Mouse (Mus musculus): Measurements from ENCODE around the gene Clrn3. TPM values are rescaled to one million over a fixed set of nuclear protein-coding genes. Genes with fewer than 3 reads are reported as not detected.

The Clrn3 gene
- polyA plus RNA-seq, 1 experiment from 2014 or later: 4.4 TPM

DNA sequence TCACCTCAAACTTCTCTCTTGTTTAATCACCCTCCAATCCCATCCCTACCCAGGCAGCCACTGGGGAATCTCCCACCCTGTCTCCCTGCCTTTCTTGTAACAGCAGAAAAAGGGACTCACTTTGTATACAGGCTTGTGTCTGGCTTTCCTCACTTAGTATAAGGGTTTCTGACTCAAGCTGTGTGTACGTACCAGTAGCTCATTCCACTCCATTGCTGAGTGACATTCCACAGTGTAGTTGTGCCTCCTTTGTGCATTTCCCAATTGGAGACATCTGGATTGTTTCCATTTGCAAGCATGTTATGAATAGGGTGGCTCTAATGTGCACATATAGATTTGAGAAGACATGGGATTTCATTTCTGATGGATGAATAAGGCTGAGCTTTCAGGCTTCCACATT lies 31.8 kb upstream of the Clrn3 start:
- Histone ChIP-seq H3K4me3 (ENCODE audit: low read length) (no peak overlapping the region), H3K4me1 (ENCODE audit: control insufficient read depth, insufficient read depth, low read length) (no peaks in the 10 kb centered on the region), H3K4me2 (replicated peaks; ENCODE audit: low read depth, low read length) (no peak overlapping the region), H3K27ac (ENCODE audit: low read depth, low read length) (no peak overlapping the region), H3K9ac (ENCODE audit: low read depth, low read length) (no peak overlapping the region), H3K36me3 (ENCODE audit: control insufficient read depth, insufficient read depth, low read length) (no peaks in the 10 kb centered on the region), H3K27me3 (ENCODE audit: control insufficient read depth, insufficient read depth, low read length) (no peaks in the 10 kb centered on the region), H3K9me3 (ENCODE audit: control insufficient read depth, low read length) (no peaks in the 10 kb centered on the region)
- no peak for ATAC-seq (ENCODE audit: low FRiP score, low TSS enrichment)
- WGBS: 78% methylated on average over 1 of the region's 1 CpGs

DNA sequence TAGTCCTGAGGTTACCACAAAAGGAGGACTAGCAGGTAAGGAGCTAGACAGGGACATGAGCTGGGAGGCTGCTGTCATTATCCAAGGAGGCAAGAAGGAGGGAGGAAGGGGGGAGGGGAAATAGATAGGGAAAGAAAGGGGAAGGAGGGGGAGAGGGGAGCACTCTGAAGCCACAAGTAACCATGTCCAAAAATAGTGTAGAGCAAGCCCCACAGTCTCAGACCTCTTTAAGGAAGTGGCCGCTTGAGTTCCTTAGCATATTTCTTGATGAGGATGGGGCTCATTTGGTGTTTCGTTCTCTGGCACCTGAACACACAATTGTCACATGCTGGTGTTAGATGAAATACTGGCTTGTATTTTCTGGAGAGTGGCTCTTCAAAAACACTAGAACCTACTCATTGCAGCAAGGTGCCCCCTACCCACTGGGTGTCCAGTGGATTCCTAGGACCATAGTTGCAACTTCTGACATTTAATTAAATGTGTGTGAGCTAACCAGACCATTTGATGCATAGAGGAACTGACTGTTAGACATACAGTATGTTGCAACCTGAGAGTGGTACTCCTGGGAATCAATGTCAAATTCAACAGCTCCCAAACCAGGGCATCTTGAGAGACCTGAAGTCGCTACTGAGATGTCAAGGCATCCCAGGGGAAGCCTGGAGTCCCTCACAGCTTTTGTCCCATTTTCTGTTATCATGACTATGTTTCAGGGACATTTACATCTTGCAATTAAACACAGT lies 28.4 kb upstream of the Clrn3 start:
- no peak overlapping the region for H3K27ac ChIP-seq (ENCODE audit: low read depth, low read length)
- H3K4me2 ChIP-seq (replicated peaks; ENCODE audit: low read depth, low read length): no peak overlapping the region
- ATAC-seq (ENCODE audit: low FRiP score, low TSS enrichment): no peak
- 86% methylated on average over 3 of the region's 3 CpGs for WGBS
- H3K27me3 ChIP-seq (ENCODE audit: control insufficient read depth, insufficient read depth, low read length): no peaks in the 10 kb centered on the region
- no peak overlapping the region for H3K9ac ChIP-seq (ENCODE audit: low read depth, low read length)
- no peaks in the 10 kb centered on the region for H3K36me3 ChIP-seq (ENCODE audit: control insufficient read depth, insufficient read depth, low read length)
- no peak overlapping the region for H3K4me3 ChIP-seq (ENCODE audit: low read length)
- H3K9me3 ChIP-seq (ENCODE audit: control insufficient read depth, low read length): no peaks in the 10 kb centered on the region
- H3K4me1 ChIP-seq (ENCODE audit: control insufficient read depth, insufficient read depth, low read length): no peaks in the 10 kb centered on the region

DNA sequence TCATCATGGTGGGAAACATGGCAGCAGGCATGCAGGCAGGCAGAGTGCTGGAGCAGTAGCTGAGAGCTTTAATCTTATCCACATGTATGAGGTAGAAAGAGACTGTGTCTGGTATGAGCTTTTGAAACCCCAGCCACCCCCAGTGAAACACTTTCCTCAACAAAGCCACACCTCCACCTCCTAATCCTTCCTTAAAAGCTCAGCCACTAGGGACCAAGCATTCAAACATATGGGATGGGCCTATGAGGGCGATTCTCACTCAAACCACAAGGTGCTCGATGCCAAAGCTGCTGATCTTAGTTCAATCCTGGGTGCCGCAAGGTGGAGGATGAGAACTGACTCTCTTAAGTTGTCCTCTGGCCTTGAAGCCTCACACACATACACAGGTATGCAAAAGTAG lies 25.1 kb upstream of the Clrn3 start:
- no peak overlapping the region for H3K4me3 ChIP-seq (ENCODE audit: low read length)
- no peak for ATAC-seq (ENCODE audit: low FRiP score, low TSS enrichment)
- H3K4me2 ChIP-seq (replicated peaks; ENCODE audit: low read depth, low read length): no peak overlapping the region
- no peaks in the 10 kb centered on the region for H3K9me3 ChIP-seq (ENCODE audit: control insufficient read depth, low read length)
- no peaks in the 10 kb centered on the region for H3K36me3 ChIP-seq (ENCODE audit: control insufficient read depth, insufficient read depth, low read length)
- H3K27me3 ChIP-seq (ENCODE audit: control insufficient read depth, insufficient read depth, low read length): no peaks in the 10 kb centered on the region
- no peak overlapping the region for H3K9ac ChIP-seq (ENCODE audit: low read depth, low read length)
- H3K4me1 ChIP-seq (ENCODE audit: control insufficient read depth, insufficient read depth, low read length): no peaks in the 10 kb centered on the region
- 86% methylated on average over 3 of the region's 3 CpGs for WGBS
- H3K27ac ChIP-seq (ENCODE audit: low read depth, low read length): no peak overlapping the region

DNA sequence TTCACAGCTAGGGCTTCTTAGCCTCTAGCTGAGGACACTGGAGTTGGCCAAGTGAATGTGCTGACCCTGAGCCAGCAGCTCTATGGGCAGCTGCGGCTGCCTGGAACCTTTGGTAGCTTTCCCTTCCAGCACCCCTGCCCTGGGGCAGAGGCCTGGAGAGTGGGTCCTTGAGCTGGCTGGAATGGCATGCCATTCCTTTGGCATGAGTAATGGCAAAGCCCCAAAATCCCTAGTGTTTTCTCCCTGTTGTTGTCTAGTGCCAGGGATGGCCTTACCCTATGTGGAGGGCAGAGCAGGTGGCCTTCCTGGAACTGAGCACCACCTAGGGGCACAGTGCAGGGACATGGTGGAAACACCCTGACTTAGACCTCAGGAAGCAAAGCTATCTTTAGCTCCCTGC lies 23.1 kb upstream of the Clrn3 start:
- Histone ChIP-seq H3K4me3 (ENCODE audit: low read length) (no peak overlapping the region), H3K27me3 (ENCODE audit: control insufficient read depth, insufficient read depth, low read length) (no peaks in the 10 kb centered on the region), H3K36me3 (ENCODE audit: control insufficient read depth, insufficient read depth, low read length) (no peaks in the 10 kb centered on the region), H3K4me2 (replicated peaks; ENCODE audit: low read depth, low read length) (no peak overlapping the region), H3K4me1 (ENCODE audit: control insufficient read depth, insufficient read depth, low read length) (no peaks in the 10 kb centered on the region), H3K9ac (ENCODE audit: low read depth, low read length) (no peak overlapping the region), H3K27ac (ENCODE audit: low read depth, low read length) (no peak overlapping the region), H3K9me3 (ENCODE audit: control insufficient read depth, low read length) (no peaks in the 10 kb centered on the region)
- no peak for ATAC-seq (ENCODE audit: low FRiP score, low TSS enrichment)
- 74% methylated on average over 1 of the region's 1 CpGs for WGBS

DNA sequence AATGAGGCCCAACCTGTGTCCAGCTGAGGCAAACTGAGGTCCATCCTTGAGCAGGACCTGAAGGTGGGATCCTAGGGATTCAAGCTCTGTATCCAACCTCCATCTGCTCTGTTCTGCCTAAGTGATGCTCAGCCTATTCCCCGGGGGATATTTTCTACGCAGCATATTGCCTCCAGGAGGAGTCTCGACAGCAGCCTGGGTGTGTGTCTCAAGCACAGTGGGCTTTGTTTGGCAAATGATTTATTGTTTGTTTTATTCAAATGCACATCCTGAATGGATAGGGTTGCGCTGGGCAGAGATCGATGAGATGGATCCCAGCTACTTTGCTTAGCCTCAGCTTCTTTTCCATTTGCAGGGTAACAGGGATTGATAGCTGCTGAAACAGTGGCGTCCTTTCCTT lies 20.0 kb upstream of the Clrn3 start:
- WGBS: 55% methylated on average over 6 of the region's 6 CpGs
- ATAC-seq (ENCODE audit: low FRiP score, low TSS enrichment): no peak

DNA sequence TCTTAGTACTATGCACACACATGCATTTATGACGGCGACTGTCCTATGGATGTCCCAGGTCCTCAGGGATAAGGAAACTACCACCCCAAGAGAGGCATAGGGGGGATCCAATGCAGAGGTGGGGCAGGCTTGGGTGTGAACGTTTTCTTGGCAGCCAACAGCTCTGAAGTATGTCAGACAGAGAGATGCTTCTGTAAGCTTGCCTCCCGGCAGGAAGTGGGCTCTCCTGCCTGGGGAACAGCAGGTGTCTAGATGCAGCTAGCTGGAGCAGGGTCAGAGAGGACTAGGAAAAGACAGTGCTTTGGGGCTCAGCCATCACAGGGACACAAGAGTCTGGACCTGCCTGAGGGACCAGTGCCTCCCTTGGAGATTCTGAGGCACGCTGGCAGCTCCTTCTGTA lies 18.1 kb upstream of the Clrn3 start:
- Histone ChIP-seq H3K4me3 (ENCODE audit: low read length) (no peak overlapping the region), H3K27ac (ENCODE audit: low read depth, low read length) (no peak overlapping the region), H3K4me1 (ENCODE audit: control insufficient read depth, insufficient read depth, low read length) (0 out of 2 replicates have a peak, but pooled peaks cover 2% of the 10 kb centered on the region), H3K4me2 (replicated peaks; ENCODE audit: low read depth, low read length) (no peak overlapping the region), H3K36me3 (ENCODE audit: control insufficient read depth, insufficient read depth, low read length) (no peaks in the 10 kb centered on the region), H3K27me3 (ENCODE audit: control insufficient read depth, insufficient read depth, low read length) (no peaks in the 10 kb centered on the region), H3K9ac (ENCODE audit: low read depth, low read length) (no peak overlapping the region), H3K9me3 (ENCODE audit: control insufficient read depth, low read length) (no peaks in the 10 kb centered on the region)
- ATAC-seq (ENCODE audit: low FRiP score, low TSS enrichment): no peak
- 66% methylated on average over 5 of the region's 5 CpGs for WGBS

More for the DNA sequence above, 20.0 kb upstream of the Clrn3 start:
- Histone ChIP-seq H3K9ac (ENCODE audit: low read depth, low read length) (no peak overlapping the region), H3K4me3 (ENCODE audit: low read length) (no peak overlapping the region), H3K4me2 (replicated peaks; ENCODE audit: low read depth, low read length) (no peak overlapping the region), H3K36me3 (ENCODE audit: control insufficient read depth, insufficient read depth, low read length) (no peaks in the 10 kb centered on the region), H3K9me3 (ENCODE audit: control insufficient read depth, low read length) (no peaks in the 10 kb centered on the region), H3K27ac (ENCODE audit: low read depth, low read length) (no peak overlapping the region), H3K27me3 (ENCODE audit: control insufficient read depth, insufficient read depth, low read length) (no peaks in the 10 kb centered on the region), H3K4me1 (ENCODE audit: control insufficient read depth, insufficient read depth, low read length) (0 out of 2 replicates have a peak, but pooled peaks cover 2% of the 10 kb centered on the region)

DNA sequence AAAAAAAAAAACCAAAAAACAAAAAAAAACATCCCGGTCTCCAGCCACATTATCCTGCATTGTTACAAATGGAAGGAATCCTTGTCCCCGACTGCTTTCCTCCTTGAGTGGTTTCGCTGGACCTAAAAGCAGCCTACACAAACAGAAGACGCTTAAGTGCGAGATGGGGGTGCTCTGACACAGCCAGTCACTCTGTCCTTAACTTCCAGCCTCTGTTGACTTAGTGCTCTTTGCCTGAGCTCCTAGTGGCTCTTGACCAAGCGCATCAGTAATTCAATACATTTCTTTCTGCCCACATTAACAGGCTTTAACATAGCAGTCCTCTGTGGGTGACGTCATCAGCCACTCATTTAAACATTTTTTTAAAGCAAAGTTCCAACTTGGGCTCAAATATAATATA lies 17.5 kb upstream of the Clrn3 start:
- Histone ChIP-seq H3K36me3 (ENCODE audit: control insufficient read depth, insufficient read depth, low read length) (no peaks in the 10 kb centered on the region), H3K9ac (ENCODE audit: low read depth, low read length) (no peak overlapping the region), H3K27me3 (ENCODE audit: control insufficient read depth, insufficient read depth, low read length) (no peaks in the 10 kb centered on the region), H3K27ac (ENCODE audit: low read depth, low read length) (no peak overlapping the region), H3K4me3 (ENCODE audit: low read length) (no peak overlapping the region), H3K4me2 (replicated peaks; ENCODE audit: low read depth, low read length) (no peak overlapping the region), H3K9me3 (ENCODE audit: control insufficient read depth, low read length) (no peaks in the 10 kb centered on the region), H3K4me1 (ENCODE audit: control insufficient read depth, insufficient read depth, low read length) (0 out of 2 replicates have a peak, but pooled peaks cover 2% of the 10 kb centered on the region)
- 43% methylated on average over 7 of the region's 7 CpGs for WGBS
- ATAC-seq (ENCODE audit: low FRiP score, low TSS enrichment): no peak

DNA sequence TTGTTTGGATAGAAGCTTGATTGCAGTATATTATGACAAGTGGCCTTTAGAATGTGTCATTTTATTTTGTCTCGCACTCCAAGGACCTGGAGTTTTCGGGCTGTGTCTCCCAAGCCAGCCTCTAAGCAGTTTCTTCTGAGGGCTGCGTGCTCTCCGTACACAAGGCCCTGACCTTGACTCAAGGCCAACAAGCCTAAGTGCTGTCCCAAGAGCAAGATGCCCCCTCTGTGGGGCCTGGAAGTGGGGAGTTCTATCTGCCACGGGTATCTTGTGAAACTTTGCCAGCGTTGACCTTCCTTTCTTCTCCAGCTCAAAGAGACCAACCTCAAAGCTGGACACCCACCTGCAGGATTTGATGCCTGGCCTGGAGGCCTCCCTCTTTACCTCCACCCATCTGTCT lies 15.9 kb upstream of the Clrn3 start:
- ATAC-seq (ENCODE audit: low FRiP score, low TSS enrichment): no peak
- no peak overlapping the region for H3K4me2 ChIP-seq (replicated peaks; ENCODE audit: low read depth, low read length)
- H3K9me3 ChIP-seq (ENCODE audit: control insufficient read depth, low read length): no peaks in the 10 kb centered on the region
- H3K9ac ChIP-seq (ENCODE audit: low read depth, low read length): no peak overlapping the region
- no peak overlapping the region for H3K4me3 ChIP-seq (ENCODE audit: low read length)
- H3K27ac ChIP-seq (ENCODE audit: low read depth, low read length): no peak overlapping the region
- H3K36me3 ChIP-seq (ENCODE audit: control insufficient read depth, insufficient read depth, low read length): no peaks in the 10 kb centered on the region
- 93% methylated on average over 6 of the region's 6 CpGs for WGBS
- H3K4me1 ChIP-seq (ENCODE audit: control insufficient read depth, insufficient read depth, low read length): 0 out of 2 replicates have a peak, but pooled peaks cover 2% of the 10 kb centered on the region
- no peaks in the 10 kb centered on the region for H3K27me3 ChIP-seq (ENCODE audit: control insufficient read depth, insufficient read depth, low read length)

DNA sequence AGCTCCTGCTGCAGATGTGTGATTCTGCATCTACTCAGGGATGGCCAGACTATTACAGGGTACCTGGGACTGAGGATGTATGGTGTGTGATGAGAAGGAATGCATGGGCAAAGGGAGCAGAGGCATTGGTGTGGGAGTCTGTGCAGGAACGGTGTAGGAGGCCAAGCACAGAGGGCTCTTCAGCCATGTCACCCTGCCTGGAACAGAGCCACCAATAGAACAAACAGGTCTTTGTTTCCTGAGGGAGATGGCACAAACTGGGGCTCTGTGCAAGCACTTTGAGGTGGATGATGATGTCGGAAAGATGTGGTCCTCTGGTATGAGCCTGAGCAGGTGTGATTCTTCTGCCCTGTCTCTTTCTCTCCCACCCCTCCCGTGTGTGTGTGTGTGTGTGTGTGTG lies 14.6 kb upstream of the Clrn3 start:
- Histone ChIP-seq H3K9ac (ENCODE audit: low read depth, low read length) (no peak overlapping the region), H3K4me1 (ENCODE audit: control insufficient read depth, insufficient read depth, low read length) (0 out of 2 replicates have a peak, but pooled peaks cover 5% of the 10 kb centered on the region), H3K4me3 (ENCODE audit: low read length) (no peak overlapping the region), H3K27ac (ENCODE audit: low read depth, low read length) (no peak overlapping the region), H3K27me3 (ENCODE audit: control insufficient read depth, insufficient read depth, low read length) (peaks cover 7% of the 10 kb centered on the region; the same call in 1 of the 2 replicates), H3K9me3 (ENCODE audit: control insufficient read depth, low read length) (no peaks in the 10 kb centered on the region), H3K4me2 (replicated peaks; ENCODE audit: low read depth, low read length) (no peak overlapping the region), H3K36me3 (ENCODE audit: control insufficient read depth, insufficient read depth, low read length) (no peaks in the 10 kb centered on the region)
- ATAC-seq (ENCODE audit: low FRiP score, low TSS enrichment): no peak
- 63% methylated on average over 3 of the region's 3 CpGs for WGBS

Data from kidney, embryonic 14.5 days (tissue).